Mouse (Mus musculus) ES-CJ7 (cell line): ENCODE results near the gene Abcf2.

ENCODE experiments used
- DNase-seq: peaks from one replicate; pipeline ENCODE4 v3.0.0; 2011; ENCODE audit warnings: low read depth, low spot score

The Abcf2 gene

DNA sequence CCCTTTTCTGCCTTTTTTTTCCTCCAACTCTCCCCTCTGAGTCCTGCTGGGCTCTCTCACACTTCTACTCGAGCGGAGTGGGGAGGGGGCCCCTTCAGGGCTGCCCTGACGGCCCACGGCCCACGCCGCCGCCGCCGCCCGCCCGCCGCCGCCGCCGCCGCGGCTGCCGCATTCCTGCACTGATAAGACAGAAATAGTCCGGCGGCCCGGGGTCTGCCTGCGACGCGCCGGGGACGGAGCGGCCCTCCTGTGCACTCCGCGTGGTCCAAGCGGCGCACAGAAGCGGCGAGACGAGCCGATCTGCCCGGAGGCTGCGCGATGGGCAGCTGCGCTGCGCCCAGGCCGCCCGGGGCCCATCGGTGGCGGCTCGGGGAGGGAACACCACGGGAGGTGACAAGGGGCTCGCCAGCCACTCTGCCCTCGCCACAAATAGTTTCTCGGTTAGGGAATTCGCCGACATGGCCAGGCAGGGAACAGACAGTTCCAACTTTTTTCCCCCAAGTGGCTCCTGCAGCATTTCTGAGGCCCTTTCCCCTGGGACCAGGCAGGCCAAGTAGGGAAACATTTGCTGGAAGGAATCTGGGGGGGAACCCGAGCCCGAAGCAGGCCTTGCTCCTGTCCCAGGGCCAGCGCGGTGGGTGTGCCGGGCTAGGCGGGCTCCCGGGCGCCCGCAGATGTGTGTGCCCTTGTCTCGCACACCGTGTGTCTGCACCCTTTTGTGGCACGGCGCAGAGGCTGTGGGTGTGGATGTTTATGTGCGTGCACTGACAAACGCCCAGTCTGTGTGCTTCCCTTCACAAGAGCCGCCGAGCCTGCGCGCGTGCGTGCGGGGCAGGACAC lies 24.9 kb upstream of the Abcf2 start:
- DNase-seq = peak; percentile 49

GRCm38 (mm10) chr5:24601071-24601835 lies 24.0 kb upstream of the Abcf2 start:
- no peak for DNase-seq

DNA sequence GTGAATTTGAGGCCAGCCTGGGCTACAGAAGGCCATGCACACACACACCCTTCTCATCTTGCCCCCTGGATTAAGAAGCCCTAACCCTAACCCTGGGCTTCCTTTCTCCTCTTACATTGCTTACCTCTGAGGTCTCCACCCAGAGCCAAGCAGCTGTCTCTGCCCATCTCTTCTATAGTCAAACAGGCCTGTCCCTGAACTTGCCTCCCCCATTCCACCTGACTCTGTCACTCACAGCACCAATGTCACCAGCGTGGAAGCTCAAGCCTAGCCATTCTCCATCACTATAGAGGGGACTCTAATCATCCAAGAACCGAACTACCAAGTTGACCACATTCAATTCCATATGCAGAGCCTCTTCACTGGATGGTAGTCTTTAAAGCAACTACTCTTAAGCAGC lies 23.0 kb upstream of the Abcf2 start:
- no peak for DNase-seq

DNA sequence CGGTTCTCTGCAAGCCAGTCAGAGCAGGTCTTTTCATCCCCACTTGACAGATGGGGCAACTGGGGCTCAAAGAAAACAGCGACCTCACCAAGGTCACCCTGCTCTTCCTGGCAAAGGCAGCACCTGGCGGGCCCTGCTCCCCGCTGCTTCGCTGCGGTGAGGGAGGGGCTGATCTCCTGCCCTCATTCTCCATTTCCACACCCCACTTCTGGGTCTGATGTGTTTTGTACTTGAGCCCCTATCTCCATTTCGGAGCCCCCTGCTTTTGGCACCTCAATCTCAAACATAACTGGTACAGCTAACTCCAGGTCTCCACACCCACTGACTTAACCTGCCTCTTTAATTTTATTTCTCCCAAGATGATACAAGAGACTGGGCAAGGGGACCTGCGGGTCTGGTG lies 21.9 kb upstream of the Abcf2 start:
- no peak for DNase-seq

GRCm38 (mm10) chr5:24598570-24599006 lies 21.3 kb upstream of the Abcf2 start:
- DNase-seq = peak; percentile 88

DNA sequence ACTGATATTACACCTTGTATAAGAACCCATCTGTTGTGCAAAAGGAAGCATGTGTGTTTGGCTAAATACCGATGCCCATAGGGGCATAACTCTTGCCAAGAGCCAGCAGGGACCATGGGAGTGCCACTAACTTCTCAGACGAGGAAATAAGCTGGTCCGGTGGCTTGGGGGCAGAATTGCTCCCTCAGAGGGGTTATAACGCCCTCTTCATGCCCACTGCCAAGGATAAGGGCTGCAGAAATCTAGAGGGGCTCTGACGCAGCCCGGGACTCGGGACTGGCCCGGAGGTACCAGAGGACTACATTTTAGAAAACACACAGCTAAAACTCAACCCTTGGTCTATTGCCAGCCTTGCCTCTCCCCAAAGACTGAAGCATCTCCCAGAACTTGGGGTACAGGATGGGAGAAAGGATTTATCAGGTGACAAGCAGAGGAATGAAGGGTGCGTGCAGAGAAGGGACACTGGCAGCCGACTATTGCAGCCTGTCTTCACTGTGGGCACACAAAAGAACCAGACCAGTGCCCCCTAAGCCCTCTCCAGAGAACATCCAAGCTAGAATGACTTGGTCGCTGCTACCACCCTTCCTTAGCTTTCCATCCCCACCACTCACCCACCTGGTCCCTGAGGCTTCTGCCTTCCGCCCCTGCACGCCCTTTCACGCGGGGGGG lies 20.8 kb upstream of the Abcf2 start:
- DNase-seq = no peak

- DNase-seq = peak; percentile 85
Measured at GRCm38 (mm10) chr5:24597221-24597728, 20.0 kb upstream of the Abcf2 start.

GRCm38 (mm10) chr5:24596519-24597171 lies 19.4 kb upstream of the Abcf2 start:
- no peak for DNase-seq

DNA sequence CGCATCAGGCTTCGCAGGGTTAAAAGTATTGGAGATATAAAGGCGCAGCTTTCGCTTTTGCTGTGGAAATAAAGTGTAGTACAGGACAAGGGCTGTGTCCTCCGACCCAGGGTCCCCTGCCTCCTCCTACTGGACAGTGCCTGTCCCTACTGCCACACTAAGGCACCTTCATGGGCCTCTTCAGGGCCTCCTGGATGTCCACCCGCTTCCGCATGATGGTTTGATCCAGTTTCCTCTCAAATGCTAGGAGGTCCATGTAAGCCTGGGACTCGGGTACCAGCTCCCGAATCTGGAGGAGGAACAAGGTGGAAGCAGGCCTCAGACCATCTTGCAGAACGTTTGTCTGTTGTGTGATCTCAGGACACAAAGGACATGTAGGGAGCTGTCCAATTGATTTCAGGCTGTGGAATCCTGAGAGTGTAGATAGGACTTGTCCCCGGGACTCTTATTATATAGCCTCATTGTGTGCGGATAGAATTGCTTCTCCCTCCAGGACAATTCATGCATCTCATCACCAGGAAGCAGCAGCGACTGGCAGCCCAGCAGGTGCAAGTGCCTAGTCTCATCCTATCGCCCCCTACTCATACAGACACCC lies 18.6 kb upstream of the Abcf2 start:
- peak; percentile 38 for DNase-seq

GRCm38 (mm10) chr5:24595261-24595660 lies 18.0 kb upstream of the Abcf2 start:
- no peak for DNase-seq

GRCm38 (mm10) chr5:24594346-24594745 lies 17.1 kb upstream of the Abcf2 start:
- DNase-seq = no peak

DNA sequence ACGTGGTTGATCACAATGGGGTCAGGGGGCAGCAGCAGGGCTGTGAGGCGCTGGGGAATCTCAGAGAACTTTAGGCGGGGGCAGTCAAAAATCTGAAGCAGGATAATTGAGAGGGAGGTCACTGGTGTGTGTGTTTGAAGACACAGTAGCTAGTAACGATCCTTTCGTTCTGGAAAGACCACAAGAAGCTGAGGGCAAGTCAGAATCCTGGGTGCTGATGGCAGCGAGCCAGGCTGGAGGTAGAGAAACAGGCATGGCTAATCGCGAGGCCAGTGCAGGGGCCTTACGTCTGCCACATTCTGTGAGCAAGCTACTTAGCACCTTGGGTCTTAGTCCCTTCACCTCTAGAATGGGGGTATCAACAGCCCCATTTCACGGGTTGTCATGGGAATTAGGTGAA lies 16.7 kb upstream of the Abcf2 start:
- DNase-seq = no peak

DNA sequence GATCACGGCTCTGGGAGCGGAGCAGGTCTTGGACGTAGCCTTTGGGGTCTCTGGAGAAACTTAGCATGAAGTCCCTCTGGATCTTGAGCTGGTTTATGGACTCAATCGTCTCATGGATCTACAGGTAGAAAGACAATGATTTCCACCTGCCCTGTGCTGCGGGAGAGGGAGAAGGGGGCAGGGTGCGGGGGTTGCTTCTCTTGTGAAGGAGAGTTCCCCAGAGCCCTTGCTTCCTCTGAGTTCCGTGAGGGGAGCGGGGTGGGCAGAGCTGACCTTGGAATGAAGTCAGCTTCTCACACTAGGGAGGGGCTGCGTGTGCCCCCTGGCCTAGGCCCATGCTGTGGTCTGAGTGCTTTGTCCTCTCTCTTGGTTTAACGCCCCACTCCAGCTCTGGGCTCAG lies 16.0 kb upstream of the Abcf2 start:
- no peak for DNase-seq

GRCm38 (mm10) chr5:24592471-24593160 lies 15.3 kb upstream of the Abcf2 start:
- DNase-seq = no peak

- no peak for DNase-seq
Measured at GRCm38 (mm10) chr5:24591796-24592470, 14.7 kb upstream of the Abcf2 start.

DNA sequence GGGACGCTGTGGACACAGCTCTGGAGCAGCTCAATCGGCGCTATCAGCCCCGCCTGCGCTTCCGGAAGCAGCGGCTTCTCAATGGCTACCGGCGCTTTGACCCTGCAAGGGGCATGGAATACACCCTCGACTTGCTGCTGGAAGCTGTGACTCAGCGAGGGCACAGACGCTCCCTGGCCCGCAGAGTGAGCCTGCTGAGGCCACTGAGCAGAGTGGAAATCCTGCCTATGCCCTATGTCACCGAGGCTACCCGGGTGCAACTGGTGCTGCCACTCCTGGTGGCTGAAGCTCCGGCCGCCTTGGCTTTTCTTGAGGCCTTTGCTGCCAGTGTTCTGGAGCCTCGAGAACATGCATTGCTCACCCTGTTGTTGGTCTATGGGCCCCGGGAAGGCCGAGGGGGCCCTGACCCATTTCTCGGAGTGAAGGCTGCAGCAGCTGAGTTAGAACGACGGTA lies 14.0 kb upstream of the Abcf2 start:
- no peak for DNase-seq

DNA sequence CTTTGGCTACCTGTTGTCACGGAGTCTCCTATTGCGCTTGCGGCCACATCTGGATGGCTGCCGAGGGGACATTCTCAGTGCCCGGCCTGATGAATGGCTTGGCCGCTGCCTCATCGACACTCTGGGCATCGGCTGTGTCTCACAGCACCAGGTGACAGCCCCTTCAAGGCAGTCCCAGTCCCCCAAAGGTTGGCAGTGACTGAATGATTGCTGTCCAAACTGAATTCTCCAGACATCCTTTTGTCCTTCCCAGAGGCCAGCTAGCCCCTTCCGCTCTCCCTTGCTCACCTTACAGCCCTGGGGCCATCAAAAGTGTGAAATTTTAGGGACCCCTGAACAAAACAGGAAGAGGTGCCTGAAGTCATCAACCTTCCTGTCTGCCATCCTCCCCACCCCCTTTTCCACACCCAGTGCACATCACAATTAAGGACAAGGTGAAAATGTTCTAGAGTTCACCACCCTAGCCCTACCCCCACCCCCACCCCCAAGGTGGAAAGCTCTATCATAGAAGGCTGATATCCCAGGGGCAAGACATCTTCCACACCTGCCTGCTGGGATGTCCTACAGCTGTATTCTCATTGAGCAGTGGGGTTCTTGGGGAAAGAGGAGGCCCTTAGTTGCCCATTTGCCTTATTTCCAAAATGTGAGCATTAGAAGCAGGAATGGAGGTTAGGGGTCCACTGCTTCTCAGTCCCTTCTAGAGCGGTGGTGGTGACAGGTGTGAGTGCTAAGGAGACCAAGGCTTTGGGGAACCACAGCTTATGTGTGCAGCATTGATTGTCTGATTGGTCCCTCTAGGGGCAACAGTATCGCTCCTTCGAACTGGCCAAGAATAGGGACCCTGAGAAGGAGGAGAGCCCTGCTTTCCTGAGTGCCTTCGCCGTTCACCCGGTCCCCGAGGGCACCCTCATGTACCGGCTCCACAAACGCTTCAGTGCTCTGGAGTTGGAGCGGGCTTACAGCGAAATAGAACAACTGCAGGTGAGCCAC lies 12.5 kb upstream of the Abcf2 start:
- DNase-seq = no peak

DNA sequence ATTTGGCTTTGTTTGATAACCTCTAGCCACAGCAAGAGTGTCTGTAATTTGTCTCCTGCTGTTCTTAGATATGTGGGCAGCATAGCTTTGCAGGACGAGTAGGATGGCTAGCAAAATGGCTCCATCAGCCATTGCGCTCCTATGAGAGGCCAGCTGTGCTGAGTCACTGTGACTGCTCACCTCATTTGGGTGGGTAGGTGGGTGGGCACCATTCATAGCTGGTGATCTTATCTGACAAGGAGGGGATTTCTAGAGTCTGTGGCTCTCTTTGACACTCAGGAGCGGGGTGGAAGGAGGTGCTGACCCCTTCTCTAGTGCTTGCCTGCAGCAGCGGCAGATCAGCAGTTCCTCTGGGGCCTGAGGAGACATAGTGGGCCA lies 9.9 kb upstream of the Abcf2 start:
- no peak for DNase-seq
